Comparison of ENCODE assay signal across 10 mouse cellular contexts in the genomic region with DNA sequence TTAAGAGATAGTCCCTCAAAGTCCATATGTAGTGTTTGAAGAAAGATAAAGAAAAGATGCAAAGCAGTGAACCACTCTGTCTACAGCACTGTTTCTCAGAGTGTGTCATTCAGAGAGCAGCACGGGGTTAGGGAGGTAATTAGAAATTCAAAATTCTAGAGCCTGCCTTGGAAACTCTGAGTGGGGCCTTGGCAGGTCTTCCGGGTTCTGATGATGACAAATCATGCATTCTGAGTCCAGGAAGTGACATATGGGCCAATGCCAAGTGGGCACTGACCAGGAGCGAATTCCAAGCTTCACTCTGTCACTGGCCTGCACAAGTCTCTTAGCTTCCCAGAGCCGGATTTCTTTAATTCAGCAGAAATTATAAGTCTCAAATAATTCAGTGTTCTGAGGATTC. TPM values are rescaled to one million over a fixed set of nuclear protein-coding genes. Genes with fewer than 3 reads are reported as not detected.
A peak's percentile ranks its signal among the peaks of the same experiment; 100 is the strongest.
DNase-seq lines count a peak whose midpoint lies in the region; ATAC-seq and TF ChIP-seq lines count a peak whose summit lies in the region.
"Had no signal": no experiment of that assay in that cellular context is flagged by ENCODE, and none has a peak within 500 bp of the region (broad histone marks: within the 10 kb centered on the region; RNA-seq: fewer than 3 reads in every experiment).

No protein-coding gene starts in this region.

- WGBS in kidney, adult 2 months, result 4% methylated on average over 4 of the region's 4 CpGs
- WGBS in kidney, embryonic 15.5 days, result 65% methylated on average over 4 of the region's 4 CpGs
- WGBS in forebrain, embryonic 11.5 days, result 80% methylated on average over 4 of the region's 4 CpGs

- H3K9ac ChIP-seq in kidney, embryonic 15.5 days, result no peak overlapping the region
- no peak overlapping the region for H3K9ac ChIP-seq in forebrain, embryonic 11.5 days (ENCODE audit: low read length)
- H3K9ac ChIP-seq: embryonic facial prominence, embryonic 15.5 days; limb, embryonic 13.5 days had no signal

- DNase-seq in kidney, adult 2 months, result peak; percentile 91
- peak; percentile 89 for DNase-seq in Muller cell, postnatal 12 days (ENCODE audit: inconsistent ontology term)
- peak; percentile 81 for DNase-seq in cerebellum, adult 11-12 months
- peak; percentile 33 to 46 for DNase-seq in layer of hippocampus, postnatal 10 days (ENCODE audit: low spot score in 2 of 2)
- no peak for DNase-seq in forebrain, embryonic 11.5 days (ENCODE audit: low spot score)
- DNase-seq in spleen, adult 18-20 months, result no peak

- no peak for TF ChIP-seq POLR2A in kidney, adult 2 months (IDR thresholded peaks at IDR 0.05; ENCODE audit: low read depth, low read length)

- H3K27me3 ChIP-seq in kidney, adult 2 months (replicated peaks; ENCODE audit: control insufficient read depth, insufficient read depth, low read length), result no peaks in the 10 kb centered on the region
- H3K27me3 ChIP-seq in kidney, embryonic 15.5 days, result no peaks in the 10 kb centered on the region
- H3K27me3 ChIP-seq in forebrain, embryonic 11.5 days (ENCODE audit: control insufficient read depth, insufficient read depth, low read length), result no peaks in the 10 kb centered on the region
- H3K27me3 ChIP-seq: embryonic facial prominence, embryonic 15.5 days; limb, embryonic 13.5 days had no signal

- H3K27ac ChIP-seq in kidney, adult 2 months (ENCODE audit: insufficient read depth, low read depth, low read length), result no peak overlapping the region
- no peak overlapping the region for H3K27ac ChIP-seq in kidney, embryonic 15.5 days
- H3K27ac ChIP-seq in forebrain, embryonic 11.5 days (ENCODE audit: low read depth, low read length), result no peak overlapping the region
- H3K27ac ChIP-seq: embryonic facial prominence, embryonic 15.5 days; limb, embryonic 13.5 days had no signal

- no peak for ATAC-seq in kidney, embryonic 15.5 days (replicated peaks; ENCODE audit: low FRiP score)
- ATAC-seq in forebrain, embryonic 11.5 days (replicated peaks; ENCODE audit: low FRiP score), result no peak
- ATAC-seq in megakaryocyte, adult 5-6 weeks (ENCODE audit: poor library complexity, severe bottlenecking), result no peak

- no peak overlapping the region for H3K4me3 ChIP-seq in kidney, adult 2 months (ENCODE audit: insufficient read depth, low read depth, low read length)
- H3K4me3 ChIP-seq in kidney, embryonic 15.5 days (replicated peaks), result no peak overlapping the region
- H3K4me3 ChIP-seq in forebrain, embryonic 11.5 days (ENCODE audit: low read depth, low read length), result no peak overlapping the region
- H3K4me3 ChIP-seq: embryonic facial prominence, embryonic 15.5 days; limb, embryonic 13.5 days had no signal

- no peak overlapping the region for H3K4me2 ChIP-seq in kidney, embryonic 15.5 days
- H3K4me2 ChIP-seq in forebrain, embryonic 11.5 days (ENCODE audit: low read depth, low read length, severe bottlenecking), result no peak overlapping the region
- H3K4me2 ChIP-seq: embryonic facial prominence, embryonic 15.5 days; limb, embryonic 13.5 days had no signal

- peaks cover 19% of the 10 kb centered on the region for H3K4me1 ChIP-seq in kidney, adult 2 months (ENCODE audit: control insufficient read depth, insufficient read depth, low read length)
- H3K4me1 ChIP-seq in kidney, embryonic 15.5 days, result peaks cover 7% of the 10 kb centered on the region
- H3K4me1 ChIP-seq in forebrain, embryonic 11.5 days (replicated peaks; ENCODE audit: control insufficient read depth, insufficient read depth, low read length), result no peaks in the 10 kb centered on the region

- TF ChIP-seq CTCF in kidney, adult 2 months (conservative IDR thresholded peaks at IDR 0.05; ENCODE audit: insufficient read depth, insufficient read length, low read depth, low read length), result no peak

- no peaks in the 10 kb centered on the region for H3K36me3 ChIP-seq in kidney, adult 2 months (ENCODE audit: control insufficient read depth, insufficient read depth, low read length)
- no peaks in the 10 kb centered on the region for H3K36me3 ChIP-seq in kidney, embryonic 15.5 days
- no peaks in the 10 kb centered on the region for H3K36me3 ChIP-seq in forebrain, embryonic 11.5 days (ENCODE audit: control insufficient read depth, insufficient read depth, low read length)
- H3K36me3 ChIP-seq: embryonic facial prominence, embryonic 15.5 days; limb, embryonic 13.5 days had no signal

- no peaks in the 10 kb centered on the region for H3K9me3 ChIP-seq in kidney, embryonic 15.5 days (replicated peaks)
- no peaks in the 10 kb centered on the region for H3K9me3 ChIP-seq in forebrain, embryonic 11.5 days (ENCODE audit: control insufficient read depth, low read length)
- H3K9me3 ChIP-seq: embryonic facial prominence, embryonic 15.5 days; limb, embryonic 13.5 days had no signal

RNA-seq across cellular contexts. Expression of gene Tom1l2, which starts 6.2 kb away (rescaled TPM):
- polyA plus RNA-seq in kidney, adult 2 months (2012; rRNA removed), result 95.2 and 125 TPM in 2 replicates
- polyA plus RNA-seq in kidney, embryonic 15.5 days (2015; fragmentation: Nextera tagmentation; extraction: Ambion mirVana), result 27.1 and 33.1 TPM in 2 replicates
- 100 to 1,000 TPM; 112 to 114 TPM for total RNA-seq in layer of hippocampus, postnatal 10 days (2021)
- 18.0 and 19.5 TPM in 2 replicates for polyA plus RNA-seq in forebrain, embryonic 11.5 days (2014; fragmentation: Nextera tagmentation; extraction: Ambion mirVana)
- 6.0 and 6.3 TPM in 2 replicates for total RNA-seq in megakaryocyte, adult 5-6 weeks (2015)
- total RNA-seq in megakaryocyte, adult 5-6 weeks (2017), result 4.3 and 6.1 TPM in 2 replicates

RNA-seq across cellular contexts. Expression of gene Drc3, which starts 6.6 kb away (rescaled TPM):
- polyA plus RNA-seq in kidney, adult 2 months (2012; rRNA removed), result 2.6 and 2.8 TPM in 2 replicates
- polyA plus RNA-seq in kidney, embryonic 15.5 days (2015; fragmentation: Nextera tagmentation; extraction: Ambion mirVana), result 1.7 and 2.6 TPM in 2 replicates
- total RNA-seq in layer of hippocampus, postnatal 10 days (2021), result 1 to 10 TPM; 6.5 to 7.2 TPM
- polyA plus RNA-seq in forebrain, embryonic 11.5 days (2014; fragmentation: Nextera tagmentation; extraction: Ambion mirVana), result 1.6 and 2.1 TPM in 2 replicates
- 0.16 TPM in 1 of 2 replicates, not detected in the other for total RNA-seq in megakaryocyte, adult 5-6 weeks (2015)
- 0.11 and 0.98 TPM in 2 replicates for total RNA-seq in megakaryocyte, adult 5-6 weeks (2017)

Comparison
In these comparisons a context has a peak if more than half of its experiments do, and no peak if none do; other contexts are left out.
1. DNase-seq: peak in kidney, adult 2 months (single experiment), Muller cell, postnatal 12 days (single experiment), cerebellum, adult 11-12 months (single experiment) and layer of hippocampus, postnatal 10 days (2 of 2); none in forebrain, embryonic 11.5 days (single experiment) and spleen, adult 18-20 months (0 of 2).